Mouse (Mus musculus) kidney, adult 8-10 months (tissue): ENCODE data around the gene Mapk1ip1.

Experiments
- DNase-seq, 2 experiments: peaks; one replicate each; pipeline ENCODE4 v3.0.0; 2022

Gene Mapk1ip1

GRCm38 (mm10) chr7:138845544-138846391 is at the start of gene Mapk1ip1, which contains the start of gene Ppp2r2d:
Gene Mapk1ip1, minus strand, starts transcription at chr7:138846273.
Gene Ppp2r2d, plus strand, starts transcription at chr7:138846079.
- peak; percentile 95 for DNase-seq

- no peak for DNase-seq
Observed at GRCm38 (mm10) chr7:138885365-138886289, 39.6 kb upstream of the Mapk1ip1 start.

GRCm38 (mm10) chr7:138883724-138884123 is 37.7 kb upstream of the Mapk1ip1 start:
- no peak for DNase-seq

- DNase-seq: no peak
Observed at GRCm38 (mm10) chr7:138875031-138875430, 29.0 kb upstream of the Mapk1ip1 start.

GRCm38 (mm10) chr7:138872956-138873355 is 26.9 kb upstream of the Mapk1ip1 start:
- peak in 1 of 2 experiments; percentile 48 for DNase-seq

- DNase-seq: no peak
Observed at GRCm38 (mm10) chr7:138868316-138868715, 22.2 kb upstream of the Mapk1ip1 start.

GRCm38 (mm10) chr7:138867286-138867685 is 21.2 kb upstream of the Mapk1ip1 start:
- no peak for DNase-seq

GRCm38 (mm10) chr7:138864776-138865175 is 18.7 kb upstream of the Mapk1ip1 start:
- no peak for DNase-seq

- DNase-seq: no peak
Observed at GRCm38 (mm10) chr7:138863950-138864572, 18.0 kb upstream of the Mapk1ip1 start.

GRCm38 (mm10) chr7:138856670-138857069 is 10.6 kb upstream of the Mapk1ip1 start:
- DNase-seq: no peak

- DNase-seq: no peak
Observed at GRCm38 (mm10) chr7:138854201-138854600, 8.1 kb upstream of the Mapk1ip1 start.

GRCm38 (mm10) chr7:138853417-138854031 is 7.5 kb upstream of the Mapk1ip1 start:
- no peak for DNase-seq

- no peak for DNase-seq
Observed at GRCm38 (mm10) chr7:138850083-138850482, 4.0 kb upstream of the Mapk1ip1 start.

- no peak for DNase-seq
Observed at GRCm38 (mm10) chr7:138848028-138848920, 2.2 kb upstream of the Mapk1ip1 start.

- no peak for DNase-seq
Observed at GRCm38 (mm10) chr7:138847316-138848027, 1.4 kb upstream of the Mapk1ip1 start.

- DNase-seq: peak in 1 of 2 experiments; percentile 62
Observed at GRCm38 (mm10) chr7:138846502-138846991, 474 bp upstream of the Mapk1ip1 start.

- no peak for DNase-seq
Observed at GRCm38 (mm10) chr7:138845111-138845510, 962 bp downstream of the Mapk1ip1 start.

- no peak for DNase-seq
Observed at GRCm38 (mm10) chr7:138843421-138843820, 2.7 kb downstream of the Mapk1ip1 start.

GRCm38 (mm10) chr7:138841436-138842151 is 4.5 kb downstream of the Mapk1ip1 start:
- no peak for DNase-seq

- peak; percentile 78 to 90 for DNase-seq
Observed at GRCm38 (mm10) chr7:138840594-138841021, 5.5 kb downstream of the Mapk1ip1 start.
